8 mouse cellular contexts compared by ENCODE assay signal in the genomic region with DNA sequence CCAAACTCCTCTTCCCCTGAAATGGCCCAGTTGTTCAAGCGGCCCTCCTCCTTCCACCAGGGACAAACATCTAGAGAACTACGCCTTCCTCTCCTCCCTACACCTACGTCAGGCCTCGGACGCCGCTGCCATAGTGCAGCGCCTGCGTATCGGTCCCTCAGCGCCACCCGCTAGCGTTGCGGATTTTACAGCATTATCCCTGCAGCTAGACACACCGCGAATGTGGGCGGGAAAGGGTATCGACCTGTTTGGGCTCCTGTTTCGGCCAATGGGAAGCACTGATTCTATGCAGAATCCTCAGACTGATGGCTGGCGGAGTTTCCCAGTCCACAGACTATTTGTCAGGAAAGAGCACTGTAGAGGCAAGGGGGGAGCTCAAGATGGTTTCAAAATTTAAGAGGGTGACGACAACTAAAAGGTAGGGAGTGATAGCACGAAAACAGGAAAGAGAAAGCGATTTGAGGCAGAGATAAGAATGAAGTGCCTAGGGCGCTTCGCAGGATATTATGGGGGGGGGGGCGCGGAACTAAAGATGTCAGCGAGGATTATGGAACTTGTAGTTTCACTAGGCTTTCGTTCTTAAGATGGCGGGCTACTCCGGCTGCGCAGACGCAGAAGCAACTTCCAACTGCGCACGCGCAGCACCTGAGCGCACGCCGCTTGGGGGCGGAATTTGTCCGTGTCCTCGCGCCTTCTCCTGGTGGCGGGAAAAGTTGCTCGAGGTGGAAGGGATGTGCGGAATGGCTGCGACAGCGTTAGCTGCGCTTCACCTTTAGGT. TPM values are rescaled to one million over a fixed set of nuclear protein-coding genes. Genes with fewer than 3 reads are reported as not detected.
DNase-seq lines count a peak whose midpoint lies in the region; ATAC-seq and TF ChIP-seq lines count a peak whose summit lies in the region.

TSS of gene Mepce (minus strand) at position 505 of the 778 bp plus-strand sequence.
TSS of gene Zcwpw1 (plus strand) at position 648 of the 778 bp plus-strand sequence.

- H3K4me3 ChIP-seq in hindbrain, postnatal 0 days (ENCODE audit: low read length) = peak within 1 kb of the TSS; percentile 80
- H3K4me3 ChIP-seq in left cerebral cortex, adult 2 months = peak within 1 kb of the TSS; percentile 92

- peak within 1 kb of the TSS; percentile 98 for H3K27ac ChIP-seq in hindbrain, postnatal 0 days
- H3K27ac ChIP-seq in left cerebral cortex, adult 2 months = peak within 1 kb of the TSS; percentile 98

- ATAC-seq in hindbrain, postnatal 0 days = peak; percentile 70
- peak; percentile 43 for ATAC-seq in megakaryocyte, adult 5-6 weeks (ENCODE audit: poor library complexity, severe bottlenecking)

- no peaks in the 10 kb centered on the region for H3K9me3 ChIP-seq in hindbrain, postnatal 0 days (ENCODE audit: low read length)

- H3K4me2 ChIP-seq in hindbrain, postnatal 0 days (ENCODE audit: low read depth, low read length) = peak within 1 kb of the TSS; percentile 87

- peak within 1 kb of the TSS; percentile 93 for H3K9ac ChIP-seq in hindbrain, postnatal 0 days (replicated peaks; ENCODE audit: low read length)

- under 1% methylated on average over 48 of the region's 48 CpGs for WGBS in hindbrain, postnatal 0 days

- intact Hi-C loops in left cerebral cortex, adult 2 months (cut with DNase I) = loop anchor here (1.0 to 10.0 kb wide), 3 partner anchors 91 to 370 kb away; partner anchors contain the start of genes Zfp113 and Zscan21

- peaks cover 22% of the 10 kb centered on the region for H3K4me1 ChIP-seq in hindbrain, postnatal 0 days (ENCODE audit: insufficient read depth, low read length)

- TF ChIP-seq CTCF in hindbrain, postnatal 0 days (IDR thresholded peaks at IDR 0.05; ENCODE audit: low read depth) = peak; percentile 91
- peak; percentile 70 for TF ChIP-seq CTCF in left cerebral cortex, adult 2 months (IDR thresholded peaks at IDR 0.05)

- H3K27me3 ChIP-seq in hindbrain, postnatal 0 days (ENCODE audit: insufficient read depth, low read length) = no peaks in the 10 kb centered on the region

- DNase-seq in WW6 (ENCODE audit: low read depth, low spot score) = peak; percentile 91
- peak; percentile 96 to 98 for DNase-seq in cerebellum, postnatal 4 days (ENCODE audit: low spot score in 2 of 2)
- DNase-seq in gastrocnemius, adult 18-20 months (ENCODE audit: low spot score) = peak; percentile 96
- peak; percentile 98 for DNase-seq in hindbrain, postnatal 0 days (ENCODE audit: low spot score)
- DNase-seq in left cerebral cortex, adult 2 months (ENCODE audit: extremely low spot score in 1 of 2, low spot score in 2 of 2) = peak; percentile 96 to 97
- DNase-seq in right cerebral cortex, adult 2 months (ENCODE audit: low spot score in 2 of 2) = peak; percentile 94 to 97
- peak; percentile 95 for DNase-seq in urinary bladder, postnatal 14 days (ENCODE audit: low spot score)

- H3K36me3 ChIP-seq in hindbrain, postnatal 0 days (ENCODE audit: insufficient read depth, low read length) = peaks cover 9% of the 10 kb centered on the region; the same call in 1 of the 2 replicates

RNA-seq across cellular contexts. Expression of gene Mepce, which starts in this region (rescaled TPM):
- total RNA-seq in gastrocnemius, adult 18-20 months (2021) = 10 to 100 TPM; 24.1 to 26.1 TPM
- 40.3 and 49.2 TPM in 2 replicates for total RNA-seq in hindbrain, postnatal 0 days (2014; rRNA removed)
- polyA plus RNA-seq in hindbrain, postnatal 0 days (2015; fragmentation: Nextera tagmentation; extraction: Ambion mirVana) = 16.8 and 17.1 TPM in 2 replicates
- 10 to 100 TPM; 40.1 to 45.2 TPM for total RNA-seq in left cerebral cortex, adult 2 months (2021)
- 20.9 and 24.0 TPM in 2 replicates for total RNA-seq in megakaryocyte, adult 5-6 weeks (2015)
- total RNA-seq in megakaryocyte, adult 5-6 weeks (2017) = 16.2 and 22.8 TPM in 2 replicates

RNA-seq across cellular contexts. Expression of gene Zcwpw1, which starts in this region (rescaled TPM):
- under 1 TPM; 0.14 to 0.26 TPM for total RNA-seq in gastrocnemius, adult 18-20 months (2021)
- total RNA-seq in hindbrain, postnatal 0 days (2014; rRNA removed) = 3.8 and 4.9 TPM in 2 replicates
- polyA plus RNA-seq in hindbrain, postnatal 0 days (2015; fragmentation: Nextera tagmentation; extraction: Ambion mirVana) = 11.4 TPM in 2 replicates
- 1 to 10 TPM; 5.7 to 8.2 TPM for total RNA-seq in left cerebral cortex, adult 2 months (2021)
- 6.4 and 10.0 TPM in 2 replicates for total RNA-seq in megakaryocyte, adult 5-6 weeks (2015)
- total RNA-seq in megakaryocyte, adult 5-6 weeks (2017) = 16.1 and 18.1 TPM in 2 replicates

Comparison
In these comparisons a context has a peak if more than half of its experiments do, and no peak if none do; other contexts are left out.
1. Peak in every context shown above with its lines: DNase-seq, ATAC-seq, H3K4me3 ChIP-seq and H3K27ac ChIP-seq.